Mouse (Mus musculus) gastrocnemius, adult 8-10 months (tissue): Measurements from ENCODE around the gene Cdv3. TPM values are rescaled to one million over a fixed set of nuclear protein-coding genes. Genes with fewer than 3 reads are reported as not detected.

ENCODE experiments used
- DNase-seq, 2 experiments: peaks; one replicate each; pipeline ENCODE4 v3.0.0; 2022; ENCODE audit warnings: low spot score in 2 of 2
- total RNA-seq, 4 experiments: library from RNA; stranded (reverse); gene quantifications; 2 replicates each; pipeline ENCODE4 v1.2.4; 2022

Cdv3 gene
- total RNA-seq, result 100 to 1,000 TPM; 221 to 238 (median 225) TPM

DNA sequence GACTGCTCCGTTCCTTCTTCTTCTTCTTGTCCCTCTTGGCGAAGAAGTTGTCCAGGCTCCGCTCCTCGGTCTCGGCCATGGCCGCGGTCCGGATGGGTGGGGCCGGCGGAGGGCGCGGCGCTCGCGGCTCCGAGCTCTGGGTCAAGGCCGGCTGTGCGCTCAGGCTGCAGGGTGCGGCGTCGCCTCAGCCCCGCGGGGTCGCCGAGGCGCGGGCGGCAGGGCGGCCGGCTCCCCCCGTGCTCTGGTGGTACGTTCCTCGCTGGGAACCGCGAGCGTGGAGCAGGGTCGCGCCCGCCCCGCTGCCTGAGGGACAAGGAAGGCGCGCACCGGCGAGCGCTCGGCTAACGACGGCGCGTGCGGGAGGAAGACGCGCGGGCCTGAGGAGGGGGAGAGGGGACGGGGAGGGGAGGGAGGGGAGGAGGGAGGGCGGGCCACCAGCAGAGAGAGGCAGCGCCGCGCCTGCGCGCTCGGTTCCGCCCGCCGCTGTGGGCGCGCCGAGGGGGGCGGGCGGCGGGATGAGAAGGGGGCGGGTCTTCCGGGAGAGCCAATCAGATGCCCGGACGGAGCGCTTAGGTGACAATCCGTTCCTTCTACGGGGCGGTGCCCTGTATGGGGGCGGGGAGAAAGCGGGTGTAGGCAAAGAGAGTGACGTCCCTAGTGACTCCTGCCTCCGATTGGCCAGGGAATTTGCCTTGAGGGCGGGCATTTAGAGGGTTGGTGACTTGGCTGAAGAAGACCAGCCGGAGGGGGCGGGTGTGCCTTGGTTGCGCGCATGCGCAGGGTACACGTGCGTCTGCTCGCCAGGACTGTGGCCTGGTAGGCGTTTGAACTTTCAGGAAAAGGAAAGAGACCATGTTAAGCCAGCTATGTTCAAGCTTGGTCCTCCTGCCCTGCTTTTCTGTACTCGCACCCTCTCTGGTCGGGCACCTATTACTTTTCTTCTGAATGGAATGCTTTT, at the start of gene Cdv3:
Cdv3 (minus strand) TSS at position 551 of the 958 bp plus-strand sequence.
- peak; percentile 100 for DNase-seq

DNA sequence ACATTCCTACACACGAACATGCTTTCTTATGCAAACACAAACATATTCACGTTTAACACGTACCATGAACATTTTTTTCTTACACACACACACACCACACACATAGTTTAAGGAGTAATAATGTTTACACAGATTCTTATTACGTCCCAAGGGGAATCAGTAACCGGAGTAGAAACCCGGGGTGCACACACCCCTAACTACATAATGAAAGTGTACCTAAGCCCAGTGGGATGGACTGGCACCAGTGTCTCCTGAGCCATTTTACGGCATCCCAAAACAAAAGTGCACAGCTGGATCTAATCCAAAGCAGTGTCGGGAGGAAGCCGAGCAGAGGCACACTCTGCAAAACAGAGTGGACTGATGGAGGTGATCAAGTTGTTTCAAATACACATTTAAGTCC, 47.8 kb upstream of the Cdv3 start:
- DNase-seq, result no peak

DNA sequence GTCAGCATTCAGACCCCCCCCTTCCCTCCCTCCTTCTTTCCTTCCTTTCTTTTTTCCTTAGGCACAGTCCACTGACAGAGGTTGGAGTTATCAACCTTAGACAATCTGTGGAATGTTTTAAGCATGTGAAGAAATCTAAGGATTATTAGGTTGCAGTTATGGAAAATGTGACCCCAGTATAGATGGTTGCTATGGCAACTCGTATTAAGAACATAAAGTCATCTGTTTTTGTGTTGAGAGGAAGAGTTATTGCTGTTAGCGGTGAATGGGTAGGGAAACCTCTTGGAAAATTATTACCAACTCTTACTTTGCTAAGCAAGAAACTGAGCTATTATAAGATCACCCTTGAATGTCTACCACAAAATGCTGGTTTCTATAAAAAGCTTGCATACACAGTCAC, 43.5 kb upstream of the Cdv3 start:
- DNase-seq, result no peak

DNA sequence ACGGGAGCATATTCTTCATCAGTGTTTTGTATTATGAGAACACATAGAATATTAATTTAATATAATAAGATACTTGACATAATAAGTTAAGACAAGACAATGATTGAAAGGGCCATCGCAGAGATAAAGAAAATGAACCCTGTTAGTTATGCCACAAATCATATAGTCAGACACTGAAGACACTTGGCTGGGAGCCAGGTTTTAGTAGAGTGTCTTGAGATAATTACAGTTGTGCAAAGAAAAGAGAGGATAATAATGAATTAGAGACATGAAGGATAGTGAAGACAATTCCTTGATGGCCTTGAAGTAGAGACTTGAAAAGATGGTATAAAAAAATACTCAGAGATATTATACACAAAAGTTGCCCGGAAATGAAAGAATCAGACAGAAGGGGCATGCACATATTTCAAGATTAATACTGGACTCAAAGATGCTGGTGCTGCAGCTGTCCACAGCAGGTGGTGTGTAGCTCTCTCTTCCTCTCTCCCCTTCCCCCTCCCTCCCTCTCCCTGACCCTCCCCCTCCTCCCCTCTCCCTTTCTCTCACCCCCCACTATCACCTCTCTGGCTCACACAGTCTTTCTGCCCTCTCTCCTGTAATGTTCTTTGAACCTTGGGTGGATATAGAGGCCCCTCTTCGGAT, 42.6 kb upstream of the Cdv3 start:
- no peak for DNase-seq

DNA sequence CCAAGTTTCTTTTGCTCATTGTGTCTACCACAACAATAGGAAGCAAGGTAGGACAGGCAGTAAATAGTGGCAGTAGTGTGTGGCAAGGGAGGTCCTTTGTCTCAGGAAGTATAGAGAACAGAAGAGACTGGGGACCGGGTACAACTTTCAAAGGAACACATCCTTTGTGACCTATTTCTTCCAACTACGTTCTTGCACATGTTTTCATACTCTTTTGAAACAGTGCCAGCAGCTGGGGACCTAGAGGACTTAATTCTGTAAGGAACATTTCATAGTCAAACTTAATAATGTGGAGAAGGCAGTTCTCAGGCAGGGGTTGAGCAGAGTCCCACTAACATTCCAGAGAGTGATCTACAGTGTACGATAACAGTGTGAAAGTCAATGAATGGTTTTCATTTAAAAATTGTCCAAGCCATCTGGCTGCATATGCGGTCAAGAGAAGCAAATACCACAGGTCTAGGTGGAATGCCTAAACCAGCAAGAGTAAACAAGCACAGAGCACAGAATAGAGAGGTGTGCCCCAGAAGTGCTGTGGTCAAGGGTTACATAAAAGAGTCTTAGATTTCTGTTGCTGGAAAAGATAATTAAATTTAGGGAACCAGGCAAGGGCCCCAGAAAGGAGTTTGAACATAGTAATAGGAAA, 37.8 kb upstream of the Cdv3 start:
- DNase-seq, result no peak

DNA sequence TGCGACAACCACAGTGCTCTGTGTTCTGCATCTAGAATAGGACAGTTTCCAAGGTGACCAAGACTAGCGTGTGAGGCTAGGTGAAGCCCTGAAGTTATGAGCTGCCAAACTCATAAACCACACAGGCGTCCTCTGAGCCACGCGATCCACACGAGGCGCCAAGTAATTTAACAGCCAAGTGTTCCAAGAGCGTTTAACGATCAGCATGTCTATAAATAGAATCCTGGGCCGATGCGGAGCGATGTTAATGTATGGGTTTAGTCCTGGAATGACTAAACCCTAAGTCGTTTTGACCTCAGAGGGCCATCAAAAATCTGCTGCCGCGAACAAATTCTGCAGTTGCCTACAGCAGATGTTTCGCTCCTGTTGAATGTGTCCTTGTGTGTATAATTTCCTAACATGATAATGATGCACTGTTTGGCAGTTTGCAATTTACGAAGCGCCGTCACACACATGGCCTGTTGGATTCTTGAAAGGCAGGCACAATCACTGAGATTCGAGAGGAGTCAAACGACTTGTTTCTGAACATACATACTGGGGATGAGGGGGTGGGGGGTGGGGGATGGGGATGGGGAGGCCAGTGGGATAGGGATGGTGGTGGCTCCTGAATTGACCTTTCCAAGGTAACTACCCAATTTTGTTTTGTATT, 33.0 kb upstream of the Cdv3 start:
- peak; percentile 25 to 62 for DNase-seq

DNA sequence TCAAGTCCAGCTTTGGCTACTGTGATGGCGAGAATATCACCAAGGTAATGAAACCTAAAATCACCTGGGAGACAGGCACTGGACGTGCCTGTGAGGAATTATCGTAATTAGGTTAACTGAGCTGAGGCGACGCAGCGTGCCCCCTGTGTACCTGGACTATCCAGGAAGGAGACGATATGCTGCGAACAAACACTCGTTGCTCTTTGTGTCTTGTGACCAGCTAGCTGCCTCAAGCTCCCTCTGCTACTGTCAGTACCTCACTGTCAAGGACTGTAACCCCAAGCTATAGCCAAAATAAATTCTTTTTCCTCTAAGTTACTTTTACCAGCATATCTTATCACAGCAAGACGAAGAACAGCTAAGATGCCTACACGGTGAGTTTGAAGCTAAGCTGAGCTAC, 27.6 kb upstream of the Cdv3 start:
- DNase-seq, result no peak

DNA sequence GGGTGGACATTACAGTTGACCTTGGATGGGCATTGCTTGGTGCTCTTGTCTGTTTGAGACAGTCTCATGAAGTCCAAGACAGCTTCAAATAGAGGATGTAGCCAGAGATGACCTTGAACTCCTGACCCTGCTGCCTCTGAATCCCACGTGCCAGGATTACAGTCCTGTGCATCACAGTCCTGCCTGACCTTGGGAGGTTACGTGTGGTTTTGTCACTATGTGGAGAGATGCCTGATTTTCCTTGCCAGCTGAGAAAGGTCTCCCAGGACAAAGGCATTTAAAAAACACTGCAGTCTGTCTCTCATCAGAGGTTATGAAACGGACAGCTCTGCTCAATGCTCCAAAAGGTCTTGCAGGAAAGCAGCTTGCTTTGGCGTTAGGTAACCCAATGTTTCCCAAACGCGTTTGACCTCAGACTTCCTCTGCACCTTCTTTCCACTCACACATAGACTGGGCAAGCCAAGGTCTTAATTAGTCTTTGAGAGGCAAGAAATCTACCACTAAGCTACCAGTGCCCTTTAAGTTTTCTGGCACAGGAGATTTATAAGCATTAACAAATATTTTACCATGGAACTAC, 26.2 kb upstream of the Cdv3 start:
- DNase-seq, result no peak

DNA sequence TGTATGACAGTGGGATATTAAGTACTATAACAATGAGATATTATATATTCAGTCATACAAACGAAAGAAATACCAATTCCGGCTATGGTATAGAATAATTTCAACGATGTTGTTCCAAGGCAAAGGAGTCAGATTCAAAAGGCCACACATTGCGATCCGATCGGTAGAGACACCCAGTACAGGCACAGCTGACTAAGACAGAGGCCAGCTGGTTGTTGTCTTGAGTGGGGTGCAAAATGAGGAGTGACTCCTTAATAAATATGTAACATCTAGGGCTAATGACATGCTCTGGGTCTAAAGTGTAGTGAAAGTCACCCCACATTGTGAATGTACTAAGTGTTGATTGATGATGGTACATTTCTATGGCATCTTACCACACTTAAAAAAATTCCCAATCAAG, 23.6 kb upstream of the Cdv3 start:
- no peak for DNase-seq

DNA sequence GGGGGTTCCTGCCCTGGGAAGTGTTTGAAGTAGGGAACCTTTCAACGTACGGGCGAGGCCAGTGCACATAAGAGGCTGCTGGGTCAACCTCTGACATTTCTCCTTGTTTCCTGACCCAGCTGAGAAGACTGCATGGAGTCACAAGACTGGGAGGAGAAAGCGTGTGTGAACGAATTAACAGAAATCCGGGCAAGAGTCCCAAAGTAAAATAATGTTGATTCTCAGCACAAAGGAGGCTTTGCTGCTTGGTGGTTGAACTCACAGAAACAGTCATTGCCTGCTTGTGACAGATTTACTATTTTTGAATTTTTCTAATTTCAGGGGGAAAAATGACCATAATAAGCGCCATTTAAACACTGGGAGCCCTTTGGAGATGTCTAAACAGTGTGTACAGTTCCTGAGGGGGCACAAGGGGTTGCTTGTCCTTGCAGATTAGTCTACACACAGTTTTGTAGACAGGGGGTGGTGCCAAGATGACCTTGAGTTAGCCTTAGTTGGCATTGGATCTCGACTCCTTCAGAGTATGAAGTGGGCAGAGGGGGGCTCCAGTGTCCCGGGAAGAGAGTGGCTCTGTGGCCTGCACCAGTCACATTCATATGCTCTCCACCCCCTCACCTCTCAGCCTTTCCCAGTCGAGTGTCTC, 21.5 kb upstream of the Cdv3 start:
- no peak for DNase-seq

DNA sequence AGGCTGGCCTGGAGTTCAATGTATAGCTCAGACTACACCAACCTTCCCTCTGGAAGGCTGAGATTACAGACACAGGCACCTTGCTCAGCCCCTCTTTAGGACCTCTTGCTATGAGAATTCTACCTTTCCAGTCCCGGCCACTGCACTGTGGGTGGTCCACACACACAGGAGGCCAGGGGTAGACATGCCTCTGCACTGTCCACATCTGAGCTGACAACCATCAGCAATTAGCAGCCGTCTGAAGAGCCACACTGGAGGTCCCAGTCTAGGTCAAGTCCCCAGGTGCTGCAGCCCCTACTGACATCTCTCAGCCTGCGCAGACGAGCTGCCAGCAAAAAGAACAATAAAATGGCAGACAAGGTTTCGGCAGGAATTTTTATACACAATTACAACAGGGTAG, 20.9 kb upstream of the Cdv3 start:
- DNase-seq, result no peak

DNA sequence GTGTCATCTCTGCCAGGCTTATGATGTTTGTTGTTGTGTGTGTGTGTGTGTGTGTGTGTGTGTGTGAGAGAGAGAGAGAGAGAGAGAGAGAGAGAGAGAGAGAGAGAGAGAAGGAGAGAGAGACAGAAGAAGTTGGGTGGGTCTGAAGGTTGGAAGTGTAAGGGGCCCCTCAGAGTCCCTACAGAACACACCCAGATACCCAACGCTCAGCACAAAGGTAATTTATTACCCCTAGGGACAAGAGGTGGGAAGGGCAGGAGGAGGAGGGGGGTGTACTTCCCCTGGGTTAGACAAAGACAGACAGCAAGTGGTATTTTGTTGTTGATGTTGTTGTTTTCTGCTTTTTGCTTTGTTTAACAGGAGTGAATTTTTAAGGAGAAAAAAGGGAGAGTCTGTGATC, 20.0 kb upstream of the Cdv3 start:
- no peak for DNase-seq

DNA sequence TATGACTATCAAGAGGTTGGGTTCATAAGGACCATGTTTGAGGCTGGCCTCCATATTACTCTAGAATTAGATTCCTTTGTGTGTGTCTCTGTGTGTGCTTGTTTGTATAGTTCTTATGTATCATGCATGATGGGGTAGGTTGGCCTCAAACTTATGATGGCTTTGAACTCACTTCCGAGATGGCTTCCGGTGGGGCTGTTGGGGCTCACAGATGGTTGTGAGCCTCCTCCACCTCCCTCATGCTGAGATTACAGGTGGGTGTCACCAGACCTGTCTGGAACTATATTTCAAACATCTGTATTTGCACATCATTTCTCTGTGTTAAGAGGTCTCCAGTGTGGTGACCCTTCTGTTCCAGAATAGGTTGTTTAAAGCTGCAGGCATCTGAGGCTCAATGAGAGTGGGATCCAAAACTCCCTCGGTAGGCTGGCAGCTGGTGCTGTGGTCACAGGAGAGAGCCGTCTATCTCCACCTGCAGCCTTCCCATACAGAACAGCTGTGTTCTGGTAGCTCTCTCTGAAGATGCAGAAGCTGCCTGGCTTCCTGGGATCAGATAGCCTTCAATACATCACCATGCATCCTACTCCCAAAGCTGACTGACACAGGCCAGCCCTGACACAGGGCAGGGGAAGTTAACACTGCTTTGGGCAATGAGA, 18.6 kb upstream of the Cdv3 start:
- DNase-seq, result no peak

DNA sequence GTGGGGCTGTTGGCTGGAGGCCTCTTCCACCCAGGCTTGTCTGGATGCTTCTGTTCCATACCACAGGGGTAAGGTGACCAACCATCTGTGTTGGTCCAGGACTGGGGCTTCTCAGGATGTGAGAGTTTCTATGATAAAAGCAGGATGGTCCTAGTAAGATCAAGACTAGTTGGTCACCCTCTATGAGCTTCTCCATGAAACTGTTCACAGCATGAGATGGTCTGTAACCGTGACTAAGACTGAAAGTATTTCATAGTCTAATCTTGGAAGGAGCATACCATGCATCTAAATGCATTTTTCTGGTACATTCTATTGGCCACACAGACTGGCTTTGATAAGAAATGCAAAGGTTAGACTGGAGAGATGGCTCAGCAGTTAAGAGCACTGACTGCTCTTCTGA, 17.9 kb upstream of the Cdv3 start:
- no peak for DNase-seq

DNA sequence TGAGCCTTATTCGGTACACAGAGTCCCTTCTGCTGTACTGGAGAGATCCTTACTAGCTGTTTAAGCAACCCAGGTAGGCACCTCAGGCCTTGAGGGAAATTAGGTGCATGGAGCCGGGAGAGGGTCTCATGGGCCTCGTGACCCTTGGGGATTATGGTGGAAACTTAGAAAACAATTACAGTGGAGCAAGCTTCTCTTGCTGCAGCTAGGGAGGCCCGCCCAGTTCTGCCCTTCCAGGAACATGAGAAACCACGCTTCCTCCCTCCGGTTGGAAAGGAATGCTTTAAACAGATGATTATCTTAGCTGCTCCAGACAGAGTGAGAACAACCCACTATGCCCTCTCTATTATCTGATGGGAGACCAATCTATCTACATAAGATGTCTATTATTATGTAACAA, 17.3 kb upstream of the Cdv3 start:
- DNase-seq, result no peak

DNA sequence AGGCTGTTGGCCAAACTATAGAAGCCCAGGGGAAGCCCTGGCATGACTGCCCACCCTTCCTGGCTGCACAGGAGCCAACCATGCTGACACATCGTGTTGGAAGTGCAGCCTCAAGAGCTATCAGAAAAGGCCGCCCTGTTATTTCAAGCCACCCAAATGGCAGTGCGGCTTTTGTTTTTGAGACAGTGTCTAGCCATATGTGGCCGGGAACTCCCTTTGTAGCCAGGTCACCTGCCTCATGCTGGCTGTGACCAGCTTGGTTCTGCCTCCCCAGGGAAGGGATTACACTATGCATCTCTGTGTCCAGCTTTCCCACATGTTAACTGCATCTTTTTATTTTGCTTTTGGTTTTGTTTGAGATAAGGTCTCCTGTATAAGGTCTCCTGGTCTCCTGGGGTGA, 14.9 kb upstream of the Cdv3 start:
- no peak for DNase-seq

DNA sequence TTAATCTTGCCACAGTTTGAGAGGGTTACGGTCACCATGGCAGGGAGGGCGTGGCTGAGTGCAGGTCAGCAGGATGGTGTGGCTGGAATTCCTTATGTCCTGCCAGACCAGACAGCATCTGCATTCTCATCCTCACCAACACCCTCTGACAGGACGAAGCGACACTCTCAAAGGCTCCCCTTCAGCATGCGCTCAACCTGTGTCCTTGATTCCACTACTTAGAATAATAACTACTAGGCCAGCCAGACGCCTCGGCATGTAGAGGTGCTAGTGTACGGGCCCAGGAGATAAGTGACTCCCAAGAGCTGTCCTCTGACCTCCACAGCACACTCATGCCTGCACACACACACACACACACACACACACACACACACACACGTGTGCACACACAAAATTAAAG, 13.6 kb upstream of the Cdv3 start:
- DNase-seq, result no peak

DNA sequence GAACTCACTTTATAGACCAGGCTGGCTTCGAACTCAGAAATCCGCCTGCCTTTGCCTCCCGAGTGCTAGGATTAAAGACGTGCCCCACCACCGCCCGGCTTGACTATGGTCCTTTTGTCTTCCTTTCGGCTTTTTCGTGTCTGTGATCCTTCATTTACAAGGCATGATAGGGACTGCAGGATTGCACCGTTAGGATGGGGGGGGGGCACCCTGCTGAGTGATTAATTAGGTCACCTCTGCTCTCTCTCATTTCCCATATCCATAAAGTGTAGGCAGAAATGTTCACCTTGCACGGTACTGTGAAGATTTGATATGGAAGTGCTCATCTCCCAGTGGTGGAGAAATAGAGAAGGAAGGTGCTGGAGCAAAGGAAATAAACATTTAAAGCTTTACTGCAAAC, 13.0 kb upstream of the Cdv3 start:
- DNase-seq, result no peak

DNA sequence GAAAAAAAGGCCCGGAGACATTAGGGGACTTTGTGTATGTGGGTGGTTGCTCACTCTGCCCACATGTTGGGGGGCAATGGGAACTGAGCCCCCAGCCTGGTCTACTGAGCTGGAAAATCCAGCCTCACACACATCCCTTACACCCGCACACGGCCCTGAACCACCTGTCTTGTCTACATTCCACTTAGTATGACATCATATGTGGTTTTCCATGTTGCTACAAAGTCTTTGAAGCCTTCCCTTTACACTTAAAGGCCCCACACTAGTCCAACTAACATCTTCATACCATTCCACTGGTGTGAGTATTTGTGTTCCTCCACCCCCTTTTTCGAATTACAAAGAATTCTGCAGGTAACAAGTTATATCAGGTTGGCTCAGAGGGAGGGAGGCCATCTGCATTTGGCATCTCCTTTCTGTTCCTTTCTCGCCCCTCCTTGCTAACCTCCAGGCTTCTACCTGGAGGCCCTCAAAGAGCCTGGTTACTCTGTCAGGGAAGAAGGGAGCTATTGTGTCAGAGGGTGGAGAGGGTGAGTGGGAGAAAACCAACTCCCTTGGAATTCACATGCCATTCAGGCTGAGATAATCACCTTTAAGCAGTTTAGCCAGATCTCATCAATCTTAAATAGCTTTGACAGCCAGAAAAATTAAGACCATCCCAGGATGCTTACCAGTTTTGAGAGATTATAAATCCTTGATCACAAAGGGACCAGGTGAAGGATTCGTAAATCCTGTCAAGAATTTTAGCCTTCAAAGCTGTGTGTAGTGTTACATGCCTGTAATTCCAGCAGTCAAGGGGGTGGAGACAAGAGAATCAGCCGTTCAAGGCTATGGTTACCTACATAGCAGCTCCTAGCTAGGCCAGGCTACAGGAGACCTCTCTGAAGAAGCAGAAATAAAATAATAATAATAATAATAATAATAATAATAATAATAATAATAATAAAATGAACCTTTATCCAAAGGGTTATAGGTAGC, 11.0 kb upstream of the Cdv3 start:
- no peak for DNase-seq
